Mouse (Mus musculus) right cerebral cortex, adult 2 months (tissue): Measurements from ENCODE around the gene Mepe.

Experiments
- DNase-seq, 2 experiments: peaks; one replicate each; pipeline ENCODE4 v3.0.0; 2021 to 2022; ENCODE audit warnings: low spot score in 2 of 2

Mepe gene

GRCm38 (mm10) chr5:104325029-104325428, at the start of gene Mepe:
Gene Mepe (plus strand): TSS chr5:104325329.
- no peak for DNase-seq

DNA sequence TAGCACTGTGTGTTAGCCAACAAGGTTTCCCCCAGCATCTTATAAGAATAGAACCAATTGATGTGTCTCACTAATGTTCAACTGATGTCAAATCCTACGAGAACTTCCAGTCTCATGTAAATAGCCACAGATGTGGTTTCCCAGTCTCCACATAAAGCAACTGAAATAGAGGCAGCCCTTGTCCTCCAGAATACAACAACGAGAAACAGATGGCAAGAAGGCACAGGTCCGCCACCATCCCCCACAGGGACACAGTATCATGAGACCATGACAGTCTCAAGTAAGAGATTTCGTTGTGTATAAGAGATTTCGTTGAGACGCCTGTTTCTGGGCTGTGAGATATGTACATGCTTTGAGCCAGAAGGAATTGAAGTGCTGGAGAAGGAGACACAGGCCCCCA, 30.9 kb upstream of the Mepe start:
- DNase-seq: no peak

GRCm38 (mm10) chr5:104298994-104299393, 26.1 kb upstream of the Mepe start, which contains the start of gene Ibsp:
Gene Ibsp (plus strand): TSS chr5:104299171.
- DNase-seq: peak in 1 of 2 experiments; percentile 5

GRCm38 (mm10) chr5:104314073-104314472, 11.1 kb upstream of the Mepe start:
- no peak for DNase-seq

- no peak for DNase-seq
These were observed 1.8 kb downstream of the Mepe start for GRCm38 (mm10) chr5:104326884-104327283.

DNA sequence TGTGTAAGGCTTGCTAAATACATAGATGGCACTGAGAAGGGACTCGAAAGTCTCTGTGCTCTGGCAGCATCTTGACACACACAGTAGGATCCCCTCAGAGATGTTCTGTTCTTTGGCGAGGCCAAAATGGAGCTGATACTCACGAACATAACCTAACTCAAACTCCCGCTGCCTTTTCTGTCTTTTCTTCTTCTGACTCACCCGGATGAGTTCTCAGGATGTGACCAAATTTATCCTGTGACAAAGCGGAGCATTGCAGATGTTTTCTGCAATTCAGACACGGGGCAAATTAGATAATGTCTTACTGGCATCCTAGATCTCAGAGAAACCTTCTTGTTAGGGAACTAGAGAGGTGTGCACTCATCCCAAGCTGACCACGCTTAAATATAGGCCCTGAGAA, 2.3 kb downstream of the Mepe start:
- DNase-seq: no peak

- DNase-seq: no peak
These were observed 2.7 kb downstream of the Mepe start for GRCm38 (mm10) chr5:104327876-104328275.

DNA sequence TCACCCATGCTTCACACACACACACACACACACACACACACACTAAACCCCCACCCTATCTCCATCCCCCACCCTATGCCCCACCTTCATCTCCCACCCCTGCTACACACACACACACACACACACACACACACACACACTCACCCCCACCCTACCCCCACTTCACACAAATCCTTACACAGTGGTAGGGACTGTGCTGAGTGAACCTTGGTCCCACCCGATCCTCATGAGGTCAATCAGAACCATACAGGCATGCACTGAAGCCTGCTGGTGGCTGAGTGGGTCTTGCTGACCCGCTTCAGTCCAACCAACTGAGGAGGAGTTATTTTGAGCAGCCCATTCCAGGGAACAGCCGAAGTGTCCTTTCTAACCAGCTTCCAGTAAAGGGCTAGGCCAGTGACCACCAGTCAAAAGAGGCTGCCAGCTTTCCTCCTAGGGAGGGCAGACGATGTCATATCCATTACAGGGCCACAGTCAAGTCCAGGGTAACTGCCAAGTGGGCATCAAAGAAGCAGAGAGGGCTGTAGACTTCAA, 3.3 kb downstream of the Mepe start:
- DNase-seq: no peak

DNA sequence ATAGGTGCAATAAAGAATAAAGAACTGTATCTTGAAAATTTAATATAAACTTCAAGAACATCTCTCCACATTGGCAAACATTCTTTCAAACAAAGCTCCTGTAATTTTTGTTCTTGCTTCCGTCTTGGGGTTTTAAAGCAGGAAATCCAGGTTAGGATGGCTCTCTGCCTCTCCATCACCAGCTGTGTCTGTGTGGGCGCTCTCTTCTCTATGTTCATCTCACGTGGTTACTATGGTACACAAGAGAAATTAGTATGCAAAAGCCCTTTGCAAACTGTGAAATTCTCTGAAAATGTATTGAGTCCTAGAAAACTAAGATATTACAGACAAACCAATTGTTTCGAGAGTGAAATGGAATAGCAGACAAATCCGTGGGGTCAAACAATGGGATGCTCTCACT, 4.3 kb downstream of the Mepe start:
- DNase-seq: peak in 1 of 2 experiments; percentile 50

GRCm38 (mm10) chr5:104330088-104330487, 5.0 kb downstream of the Mepe start:
- DNase-seq: no peak

- DNase-seq: no peak
These were observed 7.2 kb downstream of the Mepe start for GRCm38 (mm10) chr5:104332296-104332695.

- DNase-seq: peak; percentile 73 to 86
These were observed 8.1 kb downstream of the Mepe start for GRCm38 (mm10) chr5:104333231-104333640.

DNA sequence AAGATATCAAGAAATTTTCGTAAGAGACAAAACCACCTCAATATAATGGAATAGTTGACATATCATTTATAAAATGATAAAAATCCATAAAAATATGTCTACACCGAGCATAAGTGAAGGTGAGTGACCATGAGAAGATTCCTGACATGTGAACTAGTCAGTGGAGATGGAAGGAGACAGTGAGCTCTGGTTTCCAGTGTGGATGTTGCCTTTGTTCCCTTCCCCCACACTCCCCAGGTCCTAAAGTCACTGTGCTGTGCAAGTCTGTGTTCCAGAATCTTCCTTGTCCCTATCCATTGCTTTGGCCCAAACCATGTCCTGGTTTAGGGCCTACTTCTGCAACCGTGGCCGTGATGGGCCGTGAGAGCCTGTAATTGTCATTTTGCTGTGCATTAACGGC, 8.5 kb downstream of the Mepe start:
- no peak for DNase-seq

GRCm38 (mm10) chr5:104334516-104334915, 9.4 kb downstream of the Mepe start:
- DNase-seq: no peak

- no peak for DNase-seq
These were observed 10.8 kb downstream of the Mepe start for GRCm38 (mm10) chr5:104335962-104336361.

- DNase-seq: no peak
These were observed 12.4 kb downstream of the Mepe start for GRCm38 (mm10) chr5:104337491-104337890.

DNA sequence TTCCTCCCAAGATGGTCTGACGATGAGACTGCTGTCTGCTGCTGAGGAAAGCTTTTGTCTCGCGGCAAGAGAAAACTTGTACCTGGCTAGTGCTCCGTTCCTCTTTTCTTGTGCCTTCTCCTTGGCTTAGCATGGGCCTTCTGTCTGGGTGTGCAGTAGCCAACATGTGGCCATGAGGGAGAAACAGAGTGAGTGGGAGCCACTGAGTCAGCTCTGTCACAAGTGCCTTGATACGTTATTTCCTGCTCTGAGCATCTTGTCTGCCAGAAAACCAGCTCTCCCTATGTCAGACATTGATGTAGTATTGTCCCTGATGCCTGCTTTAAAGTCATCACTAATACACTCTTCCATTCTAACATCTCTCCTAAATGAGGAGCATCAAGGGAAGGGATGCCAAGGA, 13.9 kb downstream of the Mepe start:
- DNase-seq: peak; percentile 45 to 52

DNA sequence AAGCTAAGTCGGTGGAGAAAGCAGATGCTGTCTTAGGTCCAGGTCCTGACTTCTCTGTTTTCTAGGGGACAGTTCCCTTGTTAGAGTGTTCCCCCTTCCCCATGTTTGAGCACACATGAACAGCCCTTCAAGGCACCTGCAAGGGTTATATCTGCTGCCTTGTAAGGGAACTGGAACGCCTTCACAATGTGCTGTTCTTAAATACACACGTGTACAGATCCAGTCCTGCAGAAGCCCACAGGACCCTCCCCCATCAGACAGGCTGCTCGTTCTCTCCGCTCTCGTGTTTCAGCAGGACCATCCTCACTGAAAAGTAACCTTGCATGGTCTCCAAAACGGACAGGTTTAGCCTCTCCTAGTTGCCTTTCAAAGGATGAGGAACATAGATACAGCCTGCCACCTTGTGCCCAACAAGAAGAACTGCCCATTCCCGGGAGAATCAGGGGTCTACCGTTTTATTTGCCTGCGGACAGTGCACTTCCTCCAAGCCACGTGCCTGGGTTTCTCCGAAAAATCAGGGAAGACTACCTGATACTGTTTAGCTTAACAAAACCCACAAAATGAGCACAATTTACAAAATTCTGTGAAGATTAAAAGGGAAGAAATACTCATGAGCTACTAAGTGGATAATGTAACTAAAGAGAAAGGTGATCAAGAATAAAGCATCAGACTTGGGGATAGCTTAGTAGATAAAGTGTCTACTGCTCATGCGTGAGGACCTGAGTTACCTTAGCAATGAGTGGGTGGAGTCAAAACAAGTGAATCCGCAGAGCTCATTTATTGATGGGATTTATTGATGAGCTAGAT, 14.8 kb downstream of the Mepe start:
- DNase-seq: peak in 1 of 2 experiments; percentile 51

- DNase-seq: no peak
These were observed 15.3 kb downstream of the Mepe start for GRCm38 (mm10) chr5:104340513-104340829.

- DNase-seq: no peak
These were observed 17.8 kb downstream of the Mepe start for GRCm38 (mm10) chr5:104342881-104343280.

DNA sequence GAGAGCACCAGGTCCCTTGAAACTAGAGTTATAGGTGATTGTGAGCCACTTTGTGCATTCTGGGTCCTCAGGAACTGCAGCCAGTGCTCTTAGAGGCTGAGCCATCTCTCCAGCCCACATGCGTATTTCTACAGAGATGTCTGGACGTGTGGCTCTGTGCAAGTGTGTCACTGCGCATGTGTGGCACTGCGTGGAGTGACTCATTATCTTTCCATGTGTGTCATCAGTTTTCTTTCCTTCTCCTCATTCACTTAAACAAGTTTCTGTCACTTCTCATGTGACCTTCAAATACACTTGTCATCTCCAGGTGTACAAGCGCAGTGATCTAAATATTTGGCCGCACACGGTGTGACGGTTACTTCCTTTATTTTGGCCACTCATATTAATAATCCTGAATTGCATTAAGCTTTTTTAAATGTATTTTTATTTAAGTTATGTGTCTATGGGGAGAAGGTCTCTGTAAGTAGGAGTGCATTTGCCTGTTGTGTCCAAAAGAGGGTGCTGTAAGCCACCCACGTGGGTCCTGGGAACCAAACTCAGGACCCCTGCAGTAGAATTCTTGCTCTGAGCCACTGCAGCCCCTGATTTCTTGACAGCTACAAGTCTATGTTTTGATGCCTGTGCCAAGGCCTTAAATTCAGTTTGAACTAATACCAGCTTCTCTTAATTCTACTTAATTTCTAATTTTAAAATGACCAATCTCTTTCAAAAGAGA, 19.6 kb downstream of the Mepe start:
- no peak for DNase-seq

DNA sequence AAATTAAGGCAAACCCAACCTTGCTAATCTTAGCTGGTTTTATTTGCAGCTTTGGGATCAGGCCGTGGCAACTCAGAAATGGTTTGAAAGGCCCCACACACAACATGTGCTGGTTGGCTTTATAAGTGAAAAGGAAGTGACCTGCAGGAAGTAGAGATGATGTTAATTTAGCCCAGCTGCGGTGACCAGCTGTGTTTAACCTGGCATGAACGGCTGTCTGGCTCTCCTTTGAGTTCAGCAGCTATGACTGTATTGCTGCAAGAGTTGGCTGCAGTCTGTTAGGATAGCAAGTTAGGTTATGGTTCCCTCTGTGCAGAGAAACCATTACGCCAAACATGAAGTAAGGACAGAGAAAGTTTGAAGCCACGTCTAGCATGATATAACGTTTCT, 20.1 kb downstream of the Mepe start:
- no peak for DNase-seq

GRCm38 (mm10) chr5:104351041-104351440, 25.9 kb downstream of the Mepe start:
- no peak for DNase-seq
